Mouse (Mus musculus) heart, embryonic 15.5 days (tissue): ENCODE measurements around the gene Zfp978. TPM values are rescaled to one million over a fixed set of nuclear protein-coding genes. Genes with fewer than 3 reads are reported as not detected.
"Not testable (repeated sequence)": the region's sequence is repeated elsewhere in the genome, so short reads cannot be mapped to it uniquely, and the experiment has no call there.

Source experiments
- ATAC-seq: fragments of 200-750 bp; cut with Nextera tagmentation; replicated peaks from 2 replicates; pipeline ENCODE4 v1.8.0; 2017; ENCODE audit warnings: low read depth, moderate TSS enrichment; ENCODE audit not compliant: insufficient number of reproducible peaks, insufficient read depth, low FRiP score
- H3K27ac ChIP-seq: fragments of 300-500 bp; sonication (generic); 2 replicates; pipeline ENCODE4 v1.5.1; 2015; ENCODE audit warnings: mild to moderate bottlenecking, inconsistent platforms
- H3K27me3 ChIP-seq: fragments of 300-500 bp; sonication (generic); 2 replicates; pipeline ENCODE4 v1.6.1; 2015; ENCODE audit warnings: inconsistent platforms
- H3K36me3 ChIP-seq: fragments of 300-500 bp; sonication (generic); 2 replicates; pipeline ENCODE4 v1.6.1; 2015; ENCODE audit warnings: mild to moderate bottlenecking, inconsistent platforms
- H3K4me1 ChIP-seq: fragments of 300-500 bp; sonication (generic); replicated peaks from 2 replicates; pipeline ENCODE4 v1.6.1; 2015; ENCODE audit warnings: inconsistent platforms
- H3K4me2 ChIP-seq: fragments of 300-500 bp; sonication (generic); 2 replicates; pipeline ENCODE4 v1.6.1; 2015; ENCODE audit warnings: inconsistent platforms, mild to moderate bottlenecking, moderate library complexity
- H3K4me3 ChIP-seq: fragments of 300-500 bp; sonication (generic); 2 replicates; pipeline ENCODE4 v1.5.1; 2015; ENCODE audit warnings: mild to moderate bottlenecking, inconsistent platforms
- H3K9ac ChIP-seq: fragments of 300-500 bp; sonication (generic); 2 replicates; pipeline ENCODE4 v1.6.1; 2015; ENCODE audit warnings: mild to moderate bottlenecking, inconsistent platforms
- H3K9me3 ChIP-seq: fragments of 300-500 bp; sonication (generic); replicated peaks from 2 replicates; pipeline ENCODE4 v1.6.1; 2016; ENCODE audit warnings: inconsistent platforms
- WGBS: fragments of 180-500 bp; shearing (Covaris S2); methylation state at CpG from one replicate; pipeline ENCODE4 v1.1.7; 2015; ENCODE audit warnings: mixed read lengths; 5-methylcytosine and 5-hydroxymethylcytosine counted together
- polyA plus RNA-seq: library from polyadenylated mRNA; unstranded; fragments of >200 nt; fragmentation: Nextera tagmentation; extraction: Ambion mirVana; gene quantifications from 2 replicates; pipeline ENCODE4 v1.2.1, GENCODE M21; 2015

Zfp978 gene
- polyA plus RNA-seq, 1 experiment from 2014 or later: not detected

GRCm38 (mm10) chr4:147400848-147401715 lies 40.0 kb downstream of the Zfp978 start:
- H3K36me3 ChIP-seq, H3K27ac ChIP-seq, H3K4me1 ChIP-seq, H3K4me2 ChIP-seq, H3K9ac ChIP-seq, H3K27me3 ChIP-seq, ATAC-seq, H3K4me3 ChIP-seq: not testable (repeated sequence)
- H3K9me3 ChIP-seq: peaks cover 31% of the 10 kb centered on the region
- 75% methylated on average over 17 of the region's 17 CpGs for WGBS

- WGBS: 73% methylated on average over 17 of the region's 17 CpGs
- H3K9ac ChIP-seq, ATAC-seq, H3K4me1 ChIP-seq, H3K4me3 ChIP-seq, H3K36me3 ChIP-seq, H3K27me3 ChIP-seq, H3K27ac ChIP-seq, H3K4me2 ChIP-seq: not testable (repeated sequence)
- H3K9me3 ChIP-seq: peaks cover 31% of the 10 kb centered on the region
These were observed 40.8 kb downstream of the Zfp978 start for GRCm38 (mm10) chr4:147401736-147402506.

GRCm38 (mm10) chr4:147402507-147402890 lies 41.4 kb downstream of the Zfp978 start:
- H3K9me3 ChIP-seq: peaks cover 31% of the 10 kb centered on the region
- 14% methylated on average over 1 of the region's 1 CpGs for WGBS
- H3K27me3 ChIP-seq, H3K9ac ChIP-seq, H3K4me1 ChIP-seq, H3K4me2 ChIP-seq, H3K27ac ChIP-seq, H3K4me3 ChIP-seq, ATAC-seq, H3K36me3 ChIP-seq: not testable (repeated sequence)

- ATAC-seq, H3K4me1 ChIP-seq, H3K4me3 ChIP-seq, H3K27me3 ChIP-seq, H3K4me2 ChIP-seq, H3K27ac ChIP-seq, H3K36me3 ChIP-seq, H3K9ac ChIP-seq: not testable (repeated sequence)
- 81% methylated on average over 6 of the region's 6 CpGs for WGBS
- H3K9me3 ChIP-seq: peaks cover 34% of the 10 kb centered on the region
These were observed 42.4 kb downstream of the Zfp978 start for GRCm38 (mm10) chr4:147403509-147403908.

GRCm38 (mm10) chr4:147403931-147404913 lies 43.1 kb downstream of the Zfp978 start:
- 65% methylated on average over 6 of the region's 6 CpGs for WGBS
- not testable (repeated sequence) for H3K4me2 ChIP-seq

GRCm38 (mm10) chr4:147406735-147407462 lies 45.8 kb downstream of the Zfp978 start:
- peak; percentile 83 for ATAC-seq

More at GRCm38 (mm10) chr4:147403931-147404913, 43.1 kb downstream of the Zfp978 start:
- ATAC-seq: peak; percentile 19; the same call in 1 of the 2 replicates
- not testable (repeated sequence) for H3K36me3 ChIP-seq, H3K27ac ChIP-seq, H3K9ac ChIP-seq, H3K4me1 ChIP-seq, H3K27me3 ChIP-seq, H3K4me3 ChIP-seq
- peaks cover 38% of the 10 kb centered on the region for H3K9me3 ChIP-seq

GRCm38 (mm10) chr4:147407463-147407822 lies 46.3 kb downstream of the Zfp978 start:
- Histone ChIP-seq H3K27ac (peak overlapping the region; percentile 50; the same call in 1 of the 2 replicates), H3K9me3 (peaks cover 49% of the 10 kb centered on the region), H3K4me3 (peak overlapping the region; percentile 57), H3K4me1 (no peaks in the 10 kb centered on the region; the same call in 1 of the 2 replicates), H3K4me2 (peak overlapping the region; percentile 89), H3K36me3 (peaks cover 5% of the 10 kb centered on the region; the same call in 1 of the 2 replicates), H3K27me3 (no peaks in the 10 kb centered on the region), H3K9ac (peak overlapping the region; percentile 64)
- ATAC-seq: no peak
- WGBS: 2% methylated on average over 11 of the region's 13 CpGs

More at GRCm38 (mm10) chr4:147406735-147407462, 45.8 kb downstream of the Zfp978 start:
- no peaks in the 10 kb centered on the region for H3K27me3 ChIP-seq
- no peaks in the 10 kb centered on the region; the same call in 1 of the 2 replicates for H3K4me1 ChIP-seq
- peak overlapping the region; percentile 64 for H3K9ac ChIP-seq
- H3K27ac ChIP-seq: peak overlapping the region; percentile 50
- H3K4me3 ChIP-seq: peak overlapping the region; percentile 57
- under 1% methylated on average over 55 of the region's 75 CpGs for WGBS
- H3K9me3 ChIP-seq: peaks cover 49% of the 10 kb centered on the region
- H3K36me3 ChIP-seq: peaks cover 5% of the 10 kb centered on the region; the same call in 1 of the 2 replicates
- H3K4me2 ChIP-seq: peak overlapping the region; percentile 89

GRCm38 (mm10) chr4:147416365-147416764 lies 55.3 kb downstream of the Zfp978 start:
- H3K27ac ChIP-seq, H3K9ac ChIP-seq, H3K4me2 ChIP-seq, H3K27me3 ChIP-seq, H3K4me1 ChIP-seq, H3K4me3 ChIP-seq, H3K36me3 ChIP-seq: not testable (repeated sequence)
- peaks cover 32% of the 10 kb centered on the region; the same call in 1 of the 2 replicates for H3K9me3 ChIP-seq
- 64% methylated on average over 1 of the region's 1 CpGs for WGBS
- ATAC-seq: peak; percentile 40; the same call in 1 of the 2 replicates

GRCm38 (mm10) chr4:147417157-147417778 lies 56.2 kb downstream of the Zfp978 start:
- no peak overlapping the region for H3K27ac ChIP-seq
- H3K36me3 ChIP-seq: no peaks in the 10 kb centered on the region
- no peak overlapping the region for H3K4me2 ChIP-seq
- no peak overlapping the region for H3K4me3 ChIP-seq
- H3K9ac ChIP-seq: no peak overlapping the region
- peaks cover 34% of the 10 kb centered on the region; the same call in 1 of the 2 replicates for H3K9me3 ChIP-seq
- WGBS: 47% methylated on average over 8 of the region's 8 CpGs
- ATAC-seq: no peak
- H3K27me3 ChIP-seq: no peaks in the 10 kb centered on the region
- H3K4me1 ChIP-seq: no peaks in the 10 kb centered on the region

GRCm38 (mm10) chr4:147417921-147418320 lies 56.8 kb downstream of the Zfp978 start:
- Histone ChIP-seq H3K36me3 (no peaks in the 10 kb centered on the region), H3K27ac (no peak overlapping the region), H3K9ac (no peak overlapping the region), H3K4me3 (no peak overlapping the region), H3K9me3 (peaks cover 34% of the 10 kb centered on the region; the same call in 1 of the 2 replicates), H3K27me3 (no peaks in the 10 kb centered on the region), H3K4me2 (no peak overlapping the region), H3K4me1 (no peaks in the 10 kb centered on the region)
- WGBS: 60% methylated on average over 10 of the region's 10 CpGs
- ATAC-seq: no peak
